Comparison of ENCODE assay signal across 22 mouse cellular contexts in the genomic region with DNA sequence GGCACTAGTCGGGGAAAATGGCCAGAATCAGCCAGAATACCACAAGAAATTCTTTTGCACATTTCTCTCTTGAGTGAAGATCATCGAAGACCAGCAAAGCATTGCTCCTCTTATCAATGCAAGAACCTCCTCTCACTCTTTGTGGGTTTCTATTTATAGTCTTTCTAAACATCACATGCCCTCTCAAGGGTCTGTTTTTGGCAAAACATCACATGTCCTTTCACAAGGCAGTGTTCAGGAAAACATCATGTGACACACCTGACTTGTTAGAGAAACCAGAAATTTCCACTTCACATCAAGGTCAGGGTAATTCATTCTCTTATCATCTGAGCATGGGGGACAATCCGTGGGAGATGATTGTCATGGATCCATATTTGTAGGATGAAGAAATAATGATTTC. TPM values are rescaled to one million over a fixed set of nuclear protein-coding genes. Genes with fewer than 3 reads are reported as not detected.
"Had no signal": no experiment of that assay in that cellular context is flagged by ENCODE, and none has a peak within 500 bp of the region (broad histone marks: within the 10 kb centered on the region; RNA-seq: fewer than 3 reads in every experiment).

No protein-coding gene starts in this region.

- H3K27ac ChIP-seq: limb, embryonic 12.5 days; limb, embryonic 15.5 days; liver, embryonic 12.5 days; liver, embryonic 15.5 days; lung, embryonic 15.5 days; macrophage; neural tube, embryonic 12.5 days; neural tube, embryonic 15.5 days; stomach, embryonic 15.5 days had no signal

- H3K4me1 ChIP-seq: limb, embryonic 12.5 days; limb, embryonic 15.5 days; liver, embryonic 12.5 days; lung, embryonic 15.5 days; neural tube, embryonic 12.5 days; neural tube, embryonic 15.5 days; stomach, embryonic 15.5 days had no signal

- DNase-seq: kidney, adult 18-20 months; kidney, adult 9 months; kidney, postnatal 14 days; kidney, postnatal 4 days; left cerebral cortex, postnatal 4 days; lung, adult 18-20 months; lung, postnatal 10 days; midbrain, embryonic 14.5 days; retina, postnatal 1 day; thymus, postnatal 25 days had no signal

- H3K27me3 ChIP-seq: limb, embryonic 12.5 days; limb, embryonic 15.5 days; liver, embryonic 12.5 days; liver, embryonic 15.5 days; lung, embryonic 15.5 days; neural tube, embryonic 12.5 days; neural tube, embryonic 15.5 days; stomach, embryonic 15.5 days had no signal

- H3K4me3 ChIP-seq: limb, embryonic 12.5 days; limb, embryonic 15.5 days; liver, embryonic 12.5 days; liver, embryonic 15.5 days; lung, embryonic 15.5 days; neural tube, embryonic 12.5 days; neural tube, embryonic 15.5 days; stomach, embryonic 15.5 days had no signal

- ATAC-seq: liver, embryonic 12.5 days had no signal

- H3K36me3 ChIP-seq: limb, embryonic 12.5 days; limb, embryonic 15.5 days; liver, embryonic 12.5 days; liver, embryonic 15.5 days; lung, embryonic 15.5 days; neural tube, embryonic 12.5 days; neural tube, embryonic 15.5 days; stomach, embryonic 15.5 days had no signal

- H3K9ac ChIP-seq: limb, embryonic 12.5 days; limb, embryonic 15.5 days; liver, embryonic 12.5 days; liver, embryonic 15.5 days; lung, embryonic 15.5 days; neural tube, embryonic 12.5 days; neural tube, embryonic 15.5 days; stomach, embryonic 15.5 days had no signal

- H3K9me3 ChIP-seq: limb, embryonic 12.5 days; limb, embryonic 15.5 days; liver, embryonic 12.5 days; liver, embryonic 15.5 days; lung, embryonic 15.5 days; neural tube, embryonic 12.5 days; neural tube, embryonic 15.5 days; stomach, embryonic 15.5 days had no signal

- H3K4me2 ChIP-seq: limb, embryonic 12.5 days; limb, embryonic 15.5 days; liver, embryonic 12.5 days; liver, embryonic 15.5 days; lung, embryonic 15.5 days; neural tube, embryonic 12.5 days; neural tube, embryonic 15.5 days; stomach, embryonic 15.5 days had no signal

RNA-seq across cellular contexts. Expression of a gene that starts 40.8 kb away (rescaled TPM):
- total RNA-seq: megakaryocyte, adult 5-6 weeks; midbrain, postnatal 0 days had no signal
- polyA plus RNA-seq: limb, embryonic 12.5 days; liver, embryonic 12.5 days; lung, embryonic 15.5 days; macrophage; midbrain, embryonic 14.5 days; midbrain, postnatal 0 days; neural tube, embryonic 12.5 days; small intestine, adult 2 months; stomach, embryonic 15.5 days had no signal
